Mouse (Mus musculus): ENCODE results near the gene Zfp385c.
"Not testable (repeated sequence)": the region's sequence is repeated elsewhere in the genome, so short reads cannot be mapped to it uniquely, and the experiment has no call there.

Gene Zfp385c

GRCm38 (mm10) chr11:100623867-100624266 is 68.4 kb downstream of the Zfp385c start:
- DNase-seq, result peak; percentile 95

GRCm38 (mm10) chr11:100622714-100623113 is 69.5 kb downstream of the Zfp385c start:
- DNase-seq, result peak; percentile 99

GRCm38 (mm10) chr11:100619982-100620381 is 72.3 kb downstream of the Zfp385c start, which contains the start of gene Dnajc7:
Gene Dnajc7 (minus strand): TSS chr11:100620168.
- DNase-seq, result no peak

GRCm38 (mm10) chr11:100619485-100619975 is 72.7 kb downstream of the Zfp385c start:
- DNase-seq, result peak; percentile 100

GRCm38 (mm10) chr11:100618761-100619484 is 73.3 kb downstream of the Zfp385c start, which contains the start of gene Nkiras2:
Gene Nkiras2 (plus strand): TSS chr11:100619244.
- no peak for DNase-seq

GRCm38 (mm10) chr11:100617480-100617879 is 74.8 kb downstream of the Zfp385c start:
- no peak for DNase-seq

- DNase-seq, result not testable (repeated sequence)
Measured at GRCm38 (mm10) chr11:100616836-100617235, 75.4 kb downstream of the Zfp385c start.

GRCm38 (mm10) chr11:100616332-100616731 is 75.9 kb downstream of the Zfp385c start:
- DNase-seq, result no peak

- no peak for DNase-seq
Measured at GRCm38 (mm10) chr11:100613241-100613640, 79.0 kb downstream of the Zfp385c start.

- no peak for DNase-seq
Measured at GRCm38 (mm10) chr11:100611627-100612026, 80.6 kb downstream of the Zfp385c start.

GRCm38 (mm10) chr11:100609997-100610680 is 82.1 kb downstream of the Zfp385c start:
- DNase-seq, result peak; percentile 94

GRCm38 (mm10) chr11:100609355-100609996 is 82.8 kb downstream of the Zfp385c start:
- DNase-seq, result no peak

- DNase-seq, result no peak
Measured at GRCm38 (mm10) chr11:100608796-100609195, 83.5 kb downstream of the Zfp385c start.

- DNase-seq, result no peak
Measured at GRCm38 (mm10) chr11:100607121-100607520, 85.1 kb downstream of the Zfp385c start.

- no peak for DNase-seq
Measured at GRCm38 (mm10) chr11:100605451-100605850, 86.8 kb downstream of the Zfp385c start.

- no peak for DNase-seq
Measured at GRCm38 (mm10) chr11:100604321-100605005, 87.8 kb downstream of the Zfp385c start.

GRCm38 (mm10) chr11:100603813-100604212 is 88.4 kb downstream of the Zfp385c start:
- DNase-seq, result peak; percentile 78

GRCm38 (mm10) chr11:100603155-100603554 is 89.1 kb downstream of the Zfp385c start:
- DNase-seq, result peak; percentile 77

GRCm38 (mm10) chr11:100601372-100601771 is 90.9 kb downstream of the Zfp385c start:
- no peak for DNase-seq

- no peak for DNase-seq
Measured at GRCm38 (mm10) chr11:100598074-100598473, 94.2 kb downstream of the Zfp385c start.

- no peak for DNase-seq
Measured at GRCm38 (mm10) chr11:100595533-100595932, 96.7 kb downstream of the Zfp385c start.

- peak; percentile 77 for DNase-seq
Measured at GRCm38 (mm10) chr11:100594608-100595007, 97.6 kb downstream of the Zfp385c start.
